Mouse (Mus musculus) frontal cortex, postnatal 36 days (tissue): ENCODE measurements around the gene Prickle4.
A peak's percentile ranks its signal among the peaks of the same experiment; 100 is the strongest.

ENCODE experiments used
- DNase-seq, 2 experiments: peaks; one replicate each; pipeline ENCODE4 v3.0.0; 2022; ENCODE audit warnings: low spot score in 2 of 2

The Prickle4 gene

GRCm38 (mm10) chr17:47706196-47706595, 11.7 kb upstream of the Prickle4 start:
- DNase-seq = no peak

- DNase-seq = no peak
Observed at GRCm38 (mm10) chr17:47704692-47705091, 10.2 kb upstream of the Prickle4 start.

- no peak for DNase-seq
Observed at GRCm38 (mm10) chr17:47703556-47703955, 9.0 kb upstream of the Prickle4 start.

- DNase-seq = no peak
Observed at GRCm38 (mm10) chr17:47702548-47703345, 8.2 kb upstream of the Prickle4 start.

- DNase-seq = no peak
Observed at GRCm38 (mm10) chr17:47701793-47702192, 7.3 kb upstream of the Prickle4 start.

- DNase-seq = no peak
Observed at GRCm38 (mm10) chr17:47699055-47699454, 4.5 kb upstream of the Prickle4 start.

- no peak for DNase-seq
Observed at GRCm38 (mm10) chr17:47698156-47698555, 3.6 kb upstream of the Prickle4 start.

- no peak for DNase-seq
Observed at GRCm38 (mm10) chr17:47695337-47695710, 788 bp upstream of the Prickle4 start.

- DNase-seq = no peak
Observed at GRCm38 (mm10) chr17:47694442-47694502, 264 bp downstream of the Prickle4 start, which contains the start of gene Gm21981. Gm21981 (minus strand) TSS chr17:47694455.

- DNase-seq = no peak
Observed at GRCm38 (mm10) chr17:47693671-47694441, 680 bp downstream of the Prickle4 start.

GRCm38 (mm10) chr17:47691650-47692049, 2.9 kb downstream of the Prickle4 start:
- no peak for DNase-seq

- DNase-seq = no peak
Observed at GRCm38 (mm10) chr17:47689894-47690293, 4.6 kb downstream of the Prickle4 start.

GRCm38 (mm10) chr17:47688608-47689575, 5.6 kb downstream of the Prickle4 start, which contains the start of gene Frs3:
Frs3 (plus strand) TSS chr17:47689030.
- DNase-seq = peak; percentile 78

- no peak for DNase-seq
Observed at GRCm38 (mm10) chr17:47688344-47688607, 6.3 kb downstream of the Prickle4 start, which contains the start of gene Tomm6. Tomm6 (minus strand) TSS chr17:47688386.

GRCm38 (mm10) chr17:47687409-47688343, 6.9 kb downstream of the Prickle4 start:
- peak; percentile 93 to 97 for DNase-seq

- DNase-seq = no peak
Observed at GRCm38 (mm10) chr17:47682836-47683235, 11.7 kb downstream of the Prickle4 start.

GRCm38 (mm10) chr17:47678702-47679101, 15.8 kb downstream of the Prickle4 start:
- no peak for DNase-seq

GRCm38 (mm10) chr17:47678238-47678637, 16.3 kb downstream of the Prickle4 start:
- no peak for DNase-seq

GRCm38 (mm10) chr17:47676581-47676980, 18.0 kb downstream of the Prickle4 start:
- DNase-seq = peak; percentile 74 to 86

- DNase-seq = peak; percentile 53 to 54
Observed at GRCm38 (mm10) chr17:47672311-47673111, 22.0 kb downstream of the Prickle4 start.

- no peak for DNase-seq
Observed at GRCm38 (mm10) chr17:47671988-47672310, 22.6 kb downstream of the Prickle4 start.
